Mouse (Mus musculus) thymus, adult 18-20 months (tissue): ENCODE measurements around the gene Olfml3.

ENCODE experiments used
- DNase-seq, 2 experiments: peaks; one replicate each; pipeline ENCODE4 v3.0.0; 2022; ENCODE audit warnings: mixed read lengths in 2 of 2

Olfml3 gene

DNA sequence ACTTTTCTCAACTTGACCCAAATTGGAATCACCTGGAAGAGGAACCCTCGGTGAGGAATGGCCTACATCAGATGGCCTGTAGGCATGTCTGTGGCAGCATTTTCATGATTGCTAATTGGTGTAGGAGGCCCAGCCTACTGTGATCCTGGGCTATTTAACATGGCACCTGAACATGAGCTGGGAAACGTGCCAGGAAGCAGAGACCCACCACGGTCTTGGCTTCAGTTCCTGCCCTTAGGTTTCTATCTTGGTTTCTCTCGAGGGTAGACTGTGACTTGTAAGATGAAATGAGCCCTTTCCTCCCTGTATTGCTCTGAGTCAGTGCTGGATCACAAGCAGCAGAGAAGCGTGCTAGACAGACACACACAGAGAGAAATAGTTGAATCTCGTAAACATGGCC is 33.1 kb downstream of the Olfml3 start:
- DNase-seq = no peak

DNA sequence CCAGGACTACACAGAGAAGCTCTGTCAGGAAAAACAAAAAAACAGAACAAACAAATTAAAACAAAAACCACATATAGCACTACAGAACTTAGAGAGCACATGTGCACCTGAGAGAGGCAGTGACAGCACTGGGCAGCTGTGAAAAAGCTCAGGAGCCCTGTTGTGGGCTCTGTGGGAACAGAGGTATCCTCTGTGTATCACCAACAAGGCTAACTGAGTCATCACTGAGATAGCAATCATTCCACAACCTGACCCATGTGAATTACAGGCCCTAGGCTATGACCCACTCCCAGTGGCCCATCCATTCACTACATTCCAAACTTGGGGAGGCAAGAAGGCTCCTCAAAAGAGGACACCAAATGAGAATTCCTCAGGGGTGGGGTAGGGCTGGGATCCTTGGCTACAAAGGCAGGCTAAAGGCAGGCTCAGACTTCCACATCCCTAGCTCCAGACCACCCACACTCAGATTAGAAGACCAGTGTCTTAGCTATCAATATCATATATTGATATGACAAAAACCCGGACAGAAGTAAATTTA is 41.3 kb downstream of the Olfml3 start:
- no peak for DNase-seq

DNA sequence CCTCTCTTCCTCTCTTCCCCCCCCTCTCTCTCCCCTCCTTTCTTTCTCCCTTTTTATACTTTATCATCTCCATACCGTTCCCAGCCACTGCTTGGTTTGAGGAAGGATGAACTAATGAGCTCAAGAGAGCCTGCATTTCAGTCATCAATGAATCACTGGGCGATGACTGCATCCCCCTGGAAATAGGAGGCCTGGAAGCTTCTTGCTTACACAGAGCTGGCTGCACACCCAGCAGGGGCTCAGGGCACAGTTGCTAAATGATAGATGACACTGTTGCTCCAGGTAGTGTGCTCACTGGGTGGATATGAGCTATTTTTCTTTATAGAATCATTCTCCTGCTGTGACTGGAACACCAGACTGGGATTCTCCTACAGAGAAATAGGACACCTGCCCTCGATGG is 42.2 kb downstream of the Olfml3 start:
- DNase-seq = no peak

DNA sequence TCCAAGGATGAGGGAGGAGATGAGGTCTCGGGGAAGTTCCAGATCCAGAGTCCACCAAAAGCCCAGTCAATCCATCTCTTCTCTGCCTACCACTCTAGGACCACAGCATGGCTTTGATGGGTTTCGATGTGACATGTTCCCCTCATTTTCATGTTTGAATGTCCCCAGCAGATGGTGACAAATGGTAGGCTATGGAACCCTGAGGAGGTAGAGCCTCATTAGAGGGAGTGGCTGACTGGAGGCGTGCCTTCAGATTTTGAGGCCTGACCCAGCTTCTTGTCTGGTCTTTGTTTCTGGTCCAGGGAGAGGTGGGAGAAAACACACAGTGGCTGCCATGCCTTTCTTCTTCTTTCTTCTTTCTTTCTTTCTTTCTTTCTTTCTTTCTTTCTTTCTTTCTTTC is 47.3 kb downstream of the Olfml3 start:
- no peak for DNase-seq

DNA sequence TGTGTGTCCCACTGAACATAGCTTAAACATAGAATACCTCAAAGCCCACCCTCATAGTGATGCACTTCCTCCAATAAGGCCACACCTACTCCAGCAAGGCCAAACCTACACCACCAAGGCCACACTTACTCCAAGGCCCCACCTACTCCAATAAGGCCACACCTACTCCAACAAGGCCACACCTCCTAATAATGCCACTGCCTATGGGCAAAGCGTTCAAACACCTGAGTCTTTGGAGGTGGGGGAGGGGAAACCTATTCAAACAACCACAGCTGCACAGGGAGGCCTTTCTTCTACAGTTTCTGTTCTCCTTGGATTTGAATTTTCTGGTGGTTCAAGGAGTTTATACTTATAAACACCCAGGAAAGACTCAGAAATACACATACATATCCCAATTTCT is 48.8 kb downstream of the Olfml3 start:
- DNase-seq = no peak

DNA sequence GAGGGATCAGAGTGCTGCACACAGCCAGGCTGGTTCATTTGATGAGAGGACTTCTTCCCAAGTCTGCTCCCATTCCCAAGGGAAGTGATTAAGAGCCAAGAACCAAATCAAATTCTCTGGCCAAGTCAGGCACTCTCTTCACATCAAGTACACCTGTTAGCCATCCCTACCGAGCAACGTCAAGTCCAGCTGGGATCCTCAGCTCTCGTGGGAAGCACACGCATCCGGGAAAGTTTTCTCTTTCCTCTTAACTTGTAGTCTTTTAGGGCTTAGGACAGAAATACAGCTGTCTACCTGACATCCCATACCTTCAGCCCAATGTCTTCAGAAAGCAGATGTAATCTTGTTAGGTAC is 53.9 kb downstream of the Olfml3 start:
- DNase-seq = no peak

DNA sequence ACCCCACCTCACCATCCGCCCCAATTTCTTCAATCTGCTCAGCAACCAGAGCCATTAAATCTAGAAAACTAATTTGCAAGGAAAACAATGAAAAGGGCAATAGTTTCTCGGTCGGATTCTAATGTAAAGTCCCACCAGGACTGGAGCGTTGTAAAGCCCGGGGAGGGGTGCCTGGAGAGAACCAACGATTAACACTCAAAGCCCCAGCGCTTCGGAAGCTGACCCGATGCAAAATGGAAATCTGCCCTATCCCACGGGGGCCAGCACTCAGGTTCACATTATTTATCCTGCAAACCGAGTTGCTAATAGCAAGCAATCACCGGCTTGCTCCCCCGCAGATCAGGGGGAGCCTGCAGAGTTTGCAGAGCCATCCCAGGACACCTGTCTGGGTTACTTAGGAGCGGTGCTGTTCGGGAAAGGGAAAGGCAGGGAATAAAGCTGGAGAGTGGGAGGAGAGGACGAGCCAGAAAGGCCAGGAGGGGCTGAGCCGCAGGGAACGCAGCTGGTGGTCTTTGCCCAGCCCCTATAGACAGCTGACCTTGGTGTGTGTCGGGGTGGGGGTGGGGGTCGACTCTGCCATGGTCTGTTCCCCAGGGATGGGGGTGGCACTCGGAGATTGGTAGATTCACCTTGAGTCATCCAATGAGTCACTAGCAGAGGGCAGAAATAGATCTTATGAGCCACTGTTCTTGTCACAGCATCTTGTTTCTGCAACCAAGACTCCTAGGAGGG is 54.4 kb downstream of the Olfml3 start:
- no peak for DNase-seq

DNA sequence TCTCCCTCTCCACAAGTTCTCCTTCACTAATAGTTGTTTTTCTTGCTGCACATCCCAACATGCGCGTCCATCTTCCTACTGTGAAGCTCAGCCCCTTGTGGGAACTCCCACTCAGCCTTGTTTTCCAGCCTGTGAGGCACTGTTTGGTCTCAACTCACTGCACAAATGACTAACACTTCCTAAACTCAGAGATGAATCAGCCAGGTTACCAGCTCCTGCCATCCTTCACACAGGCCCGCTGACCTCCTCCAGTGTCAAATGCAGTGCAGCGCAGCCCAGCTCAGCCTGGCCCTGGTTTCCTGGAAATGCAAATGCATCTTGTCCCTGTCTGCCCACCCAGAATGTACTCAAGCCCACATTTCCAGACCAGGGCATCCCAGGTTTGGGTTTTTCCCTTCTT is 55.3 kb downstream of the Olfml3 start:
- no peak for DNase-seq

DNA sequence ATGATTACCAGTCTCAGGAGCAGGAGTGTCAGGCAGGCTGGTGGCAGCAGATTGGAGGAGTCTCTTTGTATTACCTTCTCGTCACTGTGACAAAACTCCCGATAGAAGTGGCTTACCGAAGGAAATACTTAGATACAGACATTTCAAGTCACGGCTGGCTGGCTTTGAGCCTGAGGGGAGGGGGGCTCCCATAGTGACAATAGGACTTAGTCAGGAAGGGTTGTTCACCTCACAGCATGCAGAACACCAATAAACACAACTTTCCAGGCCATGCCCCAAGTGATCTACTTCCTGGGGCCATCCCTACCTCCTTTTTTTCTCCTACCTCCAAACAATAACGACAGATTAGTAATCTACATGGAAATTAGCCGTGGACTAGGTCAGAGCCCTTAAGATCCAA is 59.0 kb downstream of the Olfml3 start:
- no peak for DNase-seq

DNA sequence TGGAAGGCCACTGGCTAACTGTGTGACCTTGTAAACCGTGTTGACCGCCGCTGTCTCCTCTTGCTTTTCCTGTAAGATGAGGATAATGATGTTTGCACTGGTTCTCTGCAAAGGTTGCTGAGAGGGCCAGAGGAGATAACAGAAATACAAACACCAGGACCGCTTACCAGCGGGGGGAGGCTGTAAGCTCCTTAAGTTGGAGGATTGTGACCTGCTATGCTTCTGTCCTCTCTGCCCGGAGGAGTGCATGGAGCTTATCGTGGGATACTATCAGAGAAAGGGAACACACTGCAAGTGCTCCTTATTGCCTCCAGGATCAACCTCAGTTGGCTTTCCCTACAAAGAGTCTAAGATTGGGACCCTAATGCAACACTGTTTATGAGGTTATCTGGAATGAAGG is 65.1 kb downstream of the Olfml3 start:
- no peak for DNase-seq
